In the genomic region with DNA sequence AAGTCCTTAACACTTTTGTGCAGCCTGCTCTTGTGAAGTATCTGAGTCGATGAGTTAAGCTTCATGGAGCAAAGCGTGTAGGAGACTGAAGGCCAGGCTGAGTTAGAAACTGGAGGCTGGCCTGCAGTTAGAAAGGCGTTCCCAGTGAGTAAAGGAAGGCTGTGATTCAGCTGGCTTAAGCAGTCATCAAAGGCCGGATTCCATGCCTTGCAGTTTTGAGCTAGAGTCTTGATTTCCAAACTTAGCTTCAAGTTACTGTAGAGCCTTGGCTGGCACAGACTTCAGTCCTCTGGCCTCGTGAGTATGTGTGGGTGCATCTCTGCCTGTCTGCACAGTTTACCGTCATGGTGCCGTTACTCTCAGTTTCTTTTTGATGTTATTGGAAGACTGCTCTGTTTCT, we compare ENCODE assay signal across 10 mouse cellular contexts.
"Had no signal": no experiment of that assay in that cellular context is flagged by ENCODE, and none has a peak within 500 bp of the region (broad histone marks: within the 10 kb centered on the region; RNA-seq: fewer than 3 reads in every experiment).

No protein-coding gene starts in this region.

- H3K27ac ChIP-seq: limb, embryonic 12.5 days; liver, embryonic 13.5 days; lung, embryonic 15.5 days; midbrain, embryonic 12.5 days; stomach, embryonic 15.5 days had no signal

- H3K4me1 ChIP-seq: limb, embryonic 12.5 days; liver, embryonic 13.5 days; midbrain, embryonic 12.5 days; stomach, embryonic 15.5 days had no signal

- H3K9me3 ChIP-seq: limb, embryonic 12.5 days; liver, embryonic 13.5 days; lung, embryonic 15.5 days; midbrain, embryonic 12.5 days; stomach, embryonic 15.5 days had no signal

- H3K4me3 ChIP-seq: limb, embryonic 12.5 days; liver, embryonic 13.5 days; lung, embryonic 15.5 days; midbrain, embryonic 12.5 days; stomach, embryonic 15.5 days had no signal

- H3K27me3 ChIP-seq: limb, embryonic 12.5 days; liver, embryonic 13.5 days; lung, embryonic 15.5 days; midbrain, embryonic 12.5 days; stomach, embryonic 15.5 days had no signal

- ATAC-seq: liver, postnatal 0 days had no signal

- H3K9ac ChIP-seq: limb, embryonic 12.5 days; liver, embryonic 13.5 days; liver, postnatal 0 days; lung, embryonic 15.5 days; midbrain, embryonic 12.5 days; stomach, embryonic 15.5 days had no signal

- DNase-seq: kidney, adult 8-10 months; kidney, postnatal 25 days; liver; liver, embryonic 13.5 days; liver, postnatal 0 days; thymus, postnatal 36 days had no signal

- H3K4me2 ChIP-seq: limb, embryonic 12.5 days; liver, embryonic 13.5 days; lung, embryonic 15.5 days; midbrain, embryonic 12.5 days; stomach, embryonic 15.5 days had no signal
